Mouse (Mus musculus) olfactory bulb, adult 2 months (tissue): ENCODE measurements around the gene Maz.

ENCODE experiments used
- CTCF ChIP-seq: fragments of 200-500 bp; IDR thresholded peaks from 2 replicates; pipeline ENCODE4 v1.5.1; 2012; ENCODE audit warnings: low read depth, mild to moderate bottlenecking, low read length, moderate library complexity; ENCODE audit not compliant: insufficient read depth
- POLR2A ChIP-seq: fragments of 200-500 bp; IDR thresholded peaks from 2 replicates; pipeline ENCODE4 v1.6.1; 2012; ENCODE audit warnings: mild to moderate bottlenecking, low read depth, low read length, moderate library complexity; ENCODE audit not compliant: insufficient read depth

DNA sequence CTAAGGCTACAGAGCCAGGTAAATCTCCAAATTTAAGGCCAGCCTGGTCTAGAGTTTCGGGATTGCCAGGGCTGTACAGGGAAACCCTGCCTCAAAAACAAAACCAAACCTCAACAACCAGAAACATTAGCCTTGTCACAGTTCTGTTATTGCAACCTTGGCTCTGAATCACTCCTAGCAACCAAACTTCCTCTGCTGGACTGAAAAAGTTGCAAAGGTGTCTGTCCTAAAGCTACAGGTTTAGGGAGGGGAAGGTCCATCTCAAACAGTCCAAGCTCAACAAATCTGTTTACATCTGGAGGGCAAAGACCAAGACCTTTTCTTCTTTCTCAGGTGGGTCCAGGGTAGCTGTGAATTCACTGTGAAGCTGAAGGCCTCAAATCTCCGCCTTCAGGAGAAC is 15.8 kb downstream of the Maz start:
- TF ChIP-seq CTCF (no peak), POLR2A (no peak)
